Mouse (Mus musculus): ENCODE measurements around the gene Tspan14. TPM values are rescaled to one million over a fixed set of nuclear protein-coding genes. Genes with fewer than 3 reads are reported as not detected.

Tspan14 gene
- polyA plus RNA-seq, 1 experiment from 2014 or later: 93.4 TPM

DNA sequence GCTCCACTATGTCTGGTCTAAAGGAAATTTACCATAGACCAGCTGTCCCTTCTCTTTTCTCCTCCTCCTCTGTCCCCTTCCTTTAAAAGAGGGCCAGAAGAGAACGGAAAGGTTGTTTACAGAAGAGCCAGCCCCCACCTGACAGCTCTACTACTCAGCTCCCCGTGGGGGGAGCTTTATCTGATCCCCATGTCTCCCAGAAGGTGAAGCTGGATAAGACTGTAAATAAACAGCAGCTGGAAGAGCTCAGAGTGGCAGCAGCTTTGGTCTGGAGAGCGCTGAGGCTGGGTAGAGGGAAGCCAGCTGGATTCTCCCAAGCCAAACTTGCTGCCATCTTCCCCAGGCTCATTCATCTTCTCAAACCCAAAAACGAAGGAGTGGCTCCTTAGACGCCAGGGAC is 41.0 kb upstream of the Tspan14 start:
- no peaks in the 10 kb centered on the region for H3K36me3 ChIP-seq (ENCODE audit: insufficient read depth, low read length)
- DNase-seq (ENCODE audit: low spot score) (peak; percentile 86), ATAC-seq (replicated peaks; ENCODE audit: low FRiP score, low read depth) (peak; percentile 57)
- H3K27ac ChIP-seq: peak overlapping the region; percentile 70
- no peaks in the 10 kb centered on the region for H3K27me3 ChIP-seq (ENCODE audit: insufficient read depth, low read length)
- 20% methylated on average over 5 of the region's 5 CpGs for WGBS
- no peak for TF ChIP-seq CTCF (IDR thresholded peaks at IDR 0.05; ENCODE audit: low read depth)
- H3K4me1 ChIP-seq (replicated peaks; ENCODE audit: insufficient read depth, low read length): peaks cover 16% of the 10 kb centered on the region
- H3K9ac ChIP-seq (ENCODE audit: low read depth, low read length): 0 out of 2 replicates have a peak overlapping the region, but pooled peaks have one; percentile 8
- H3K9me3 ChIP-seq (replicated peaks; ENCODE audit: low read length): no peaks in the 10 kb centered on the region
- H3K4me2 ChIP-seq (ENCODE audit: low read length): no peak overlapping the region
- no peak overlapping the region for H3K4me3 ChIP-seq (replicated peaks; ENCODE audit: low read depth, low read length)

DNA sequence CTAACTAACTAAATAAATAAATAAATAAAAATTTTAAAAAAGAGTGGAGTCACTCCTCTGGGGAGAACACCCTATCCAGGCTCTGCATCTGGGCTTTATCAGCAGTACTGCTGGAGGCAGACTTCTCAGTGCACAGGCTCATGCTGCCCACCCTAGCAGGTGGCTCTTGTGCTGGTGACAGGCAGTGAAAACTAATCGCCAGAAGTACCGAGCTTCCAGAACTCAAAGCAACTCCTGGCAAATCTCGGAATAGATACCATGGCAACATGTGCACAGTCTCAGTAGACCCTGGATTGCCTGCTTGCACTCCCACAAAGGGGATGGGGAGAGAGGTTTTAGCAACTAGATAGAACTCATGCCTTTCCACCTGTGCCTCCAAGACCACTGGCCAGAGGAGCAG is 40.3 kb upstream of the Tspan14 start:
- no peak overlapping the region for H3K4me2 ChIP-seq (ENCODE audit: low read length)
- no peak overlapping the region for H3K4me3 ChIP-seq (replicated peaks; ENCODE audit: low read depth, low read length)
- H3K27ac ChIP-seq: peak overlapping the region; percentile 70; the same call in 1 of the 2 replicates
- 0 out of 2 replicates have a peak, but pooled peaks cover under 1% of the 10 kb centered on the region for H3K36me3 ChIP-seq (ENCODE audit: insufficient read depth, low read length)
- peak; percentile 72 for DNase-seq (ENCODE audit: low spot score)
- H3K27me3 ChIP-seq (ENCODE audit: insufficient read depth, low read length): no peaks in the 10 kb centered on the region
- TF ChIP-seq CTCF (IDR thresholded peaks at IDR 0.05; ENCODE audit: low read depth): no peak
- peaks cover 16% of the 10 kb centered on the region for H3K4me1 ChIP-seq (replicated peaks; ENCODE audit: insufficient read depth, low read length)
- peak; percentile 41; the same call in 1 of the 2 replicates for ATAC-seq (replicated peaks; ENCODE audit: low FRiP score, low read depth)
- no peaks in the 10 kb centered on the region for H3K9me3 ChIP-seq (replicated peaks; ENCODE audit: low read length)
- WGBS: 42% methylated on average over 3 of the region's 3 CpGs
- H3K9ac ChIP-seq (ENCODE audit: low read depth, low read length): no peak overlapping the region

DNA sequence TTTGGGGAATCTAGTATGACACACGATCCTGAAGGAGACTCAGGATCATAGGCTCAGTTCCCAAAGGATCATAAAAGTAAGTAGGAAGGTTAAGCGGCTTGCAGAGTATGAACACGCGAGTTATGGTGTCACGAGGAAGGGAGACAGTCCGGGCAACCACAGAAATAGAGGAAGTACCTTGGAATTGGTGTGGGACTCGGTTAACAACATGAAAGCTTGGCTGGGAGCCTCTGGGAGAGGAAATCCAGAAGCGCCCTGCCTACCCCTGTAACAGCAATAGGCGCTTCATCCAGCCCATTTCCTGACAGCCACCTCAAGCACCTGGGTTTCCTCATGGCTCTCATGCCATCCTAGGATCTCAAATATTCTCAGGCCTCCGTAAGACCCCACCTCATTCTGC is 39.7 kb upstream of the Tspan14 start:
- Histone ChIP-seq H3K9me3 (replicated peaks; ENCODE audit: low read length) (no peaks in the 10 kb centered on the region), H3K4me2 (ENCODE audit: low read length) (no peak overlapping the region), H3K27ac (no peak overlapping the region), H3K4me1 (replicated peaks; ENCODE audit: insufficient read depth, low read length) (peaks cover 16% of the 10 kb centered on the region), H3K27me3 (ENCODE audit: insufficient read depth, low read length) (no peaks in the 10 kb centered on the region), H3K36me3 (ENCODE audit: insufficient read depth, low read length) (0 out of 2 replicates have a peak, but pooled peaks cover 5% of the 10 kb centered on the region), H3K9ac (ENCODE audit: low read depth, low read length) (no peak overlapping the region), H3K4me3 (replicated peaks; ENCODE audit: low read depth, low read length) (no peak overlapping the region)
- no peak for TF ChIP-seq CTCF (IDR thresholded peaks at IDR 0.05; ENCODE audit: low read depth)
- WGBS: 71% methylated on average over 10 of the region's 10 CpGs
- no peak for DNase-seq (ENCODE audit: low spot score)
- no peak for ATAC-seq (replicated peaks; ENCODE audit: low FRiP score, low read depth)

DNA sequence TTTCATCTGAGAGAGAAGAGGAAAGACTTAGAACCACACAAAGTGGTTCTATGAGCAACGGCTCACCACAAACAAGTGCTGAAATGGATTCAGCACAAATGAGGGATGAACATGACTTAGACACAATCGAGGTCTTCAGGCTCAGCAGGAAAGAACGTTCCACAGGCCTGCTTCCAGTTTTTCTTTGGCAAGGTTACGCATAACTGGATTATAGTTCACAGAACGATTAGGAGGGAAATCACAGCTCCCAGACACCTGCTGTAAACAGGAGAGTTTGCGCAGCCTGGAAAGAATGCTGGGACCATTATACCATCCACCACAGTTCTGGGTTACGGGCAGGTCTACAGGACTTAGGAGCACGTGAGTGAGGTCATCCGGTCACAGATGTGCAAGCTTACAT is 39.1 kb upstream of the Tspan14 start:
- Histone ChIP-seq H3K4me2 (ENCODE audit: low read length) (no peak overlapping the region), H3K36me3 (ENCODE audit: insufficient read depth, low read length) (0 out of 2 replicates have a peak, but pooled peaks cover 11% of the 10 kb centered on the region), H3K9ac (ENCODE audit: low read depth, low read length) (no peak overlapping the region), H3K27ac (no peak overlapping the region), H3K4me1 (replicated peaks; ENCODE audit: insufficient read depth, low read length) (peaks cover 16% of the 10 kb centered on the region), H3K27me3 (ENCODE audit: insufficient read depth, low read length) (no peaks in the 10 kb centered on the region), H3K4me3 (replicated peaks; ENCODE audit: low read depth, low read length) (no peak overlapping the region), H3K9me3 (replicated peaks; ENCODE audit: low read length) (no peaks in the 10 kb centered on the region)
- WGBS: 71% methylated on average over 9 of the region's 9 CpGs
- no peak for ATAC-seq (replicated peaks; ENCODE audit: low FRiP score, low read depth)
- TF ChIP-seq CTCF (IDR thresholded peaks at IDR 0.05; ENCODE audit: low read depth): no peak
- no peak for DNase-seq (ENCODE audit: low spot score)

DNA sequence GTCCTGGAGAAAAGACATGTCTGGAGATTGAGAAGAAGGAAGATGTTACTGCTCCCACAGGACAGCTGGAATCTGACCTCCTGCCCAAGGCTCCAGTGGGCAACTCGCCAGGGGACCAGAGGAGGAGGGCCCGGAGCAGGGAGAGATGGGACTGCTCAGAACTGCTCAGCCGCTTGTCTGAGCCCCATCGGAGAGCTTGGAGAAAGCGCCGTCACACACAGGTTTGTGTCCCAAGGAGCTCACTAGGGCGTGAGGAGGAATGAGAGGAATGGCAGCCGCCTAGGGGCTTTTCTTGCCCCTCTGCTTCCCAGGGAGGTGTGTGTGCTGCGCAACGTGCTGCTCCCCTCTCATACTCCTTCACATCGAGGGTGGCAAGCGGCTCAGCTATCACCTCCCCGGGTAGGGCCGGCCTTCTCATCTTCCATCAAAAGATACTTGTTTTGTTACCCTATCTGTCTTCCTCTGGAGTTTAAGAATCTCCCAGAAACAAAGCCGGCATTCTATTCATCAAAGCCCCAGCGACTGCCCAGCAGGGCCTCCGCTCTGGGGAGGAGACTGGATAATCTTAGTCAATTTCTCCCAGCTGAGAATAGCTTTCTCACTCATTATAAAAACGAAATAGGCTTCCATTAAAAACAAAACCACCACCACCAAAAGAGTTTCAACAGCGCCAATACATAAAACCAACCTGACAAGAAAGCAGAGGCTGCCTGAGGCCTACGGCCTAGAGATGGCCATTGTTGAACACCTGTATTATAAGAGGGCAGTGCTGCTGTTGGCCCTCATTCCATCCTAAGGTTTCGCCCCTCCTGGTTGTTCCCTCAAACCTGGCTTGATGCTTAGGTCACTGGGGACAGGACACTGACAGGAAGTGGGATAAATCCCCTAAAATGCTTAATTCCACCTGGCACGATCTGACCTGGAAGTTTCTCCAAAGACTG is 37.9 kb upstream of the Tspan14 start:
- Histone ChIP-seq H3K36me3 (ENCODE audit: insufficient read depth, low read length) (0 out of 2 replicates have a peak, but pooled peaks cover 11% of the 10 kb centered on the region), H3K27me3 (ENCODE audit: insufficient read depth, low read length) (no peaks in the 10 kb centered on the region), H3K9me3 (replicated peaks; ENCODE audit: low read length) (no peaks in the 10 kb centered on the region), H3K9ac (ENCODE audit: low read depth, low read length) (peak overlapping the region; percentile 49; the same call in 1 of the 2 replicates), H3K4me3 (replicated peaks; ENCODE audit: low read depth, low read length) (no peak overlapping the region), H3K4me2 (ENCODE audit: low read length) (peak overlapping the region; percentile 39), H3K4me1 (replicated peaks; ENCODE audit: insufficient read depth, low read length) (peaks cover 19% of the 10 kb centered on the region), H3K27ac (peak overlapping the region; percentile 65)
- WGBS: 25% methylated on average over 22 of the region's 22 CpGs
- ATAC-seq (replicated peaks; ENCODE audit: low FRiP score, low read depth): peak; percentile 64
- DNase-seq (ENCODE audit: low spot score): peak; percentile 81
- TF ChIP-seq CTCF (IDR thresholded peaks at IDR 0.05; ENCODE audit: low read depth): no peak

DNA sequence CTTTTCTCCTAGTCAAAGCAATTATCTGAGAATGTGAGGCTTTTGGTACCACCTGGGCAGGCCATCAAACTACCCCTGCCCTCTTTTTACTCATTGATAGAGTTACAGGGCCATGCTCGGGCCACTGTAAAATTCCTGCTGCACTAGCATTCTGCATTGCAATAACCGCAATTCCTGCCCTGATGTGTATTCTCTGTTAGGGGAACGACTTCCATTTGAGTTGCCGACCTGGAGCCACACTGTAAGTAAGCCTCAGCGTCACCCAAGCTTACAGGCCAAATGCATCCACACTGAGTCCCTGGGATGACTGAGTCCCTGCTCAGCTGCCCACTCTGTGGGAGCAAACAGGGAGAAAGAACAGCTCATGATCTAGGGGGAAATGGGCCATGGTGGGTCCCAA is 35.0 kb upstream of the Tspan14 start:
- Histone ChIP-seq H3K4me1 (replicated peaks; ENCODE audit: insufficient read depth, low read length) (peaks cover 10% of the 10 kb centered on the region; the same call in 1 of the 2 replicates), H3K4me3 (replicated peaks; ENCODE audit: low read depth, low read length) (no peak overlapping the region), H3K9me3 (replicated peaks; ENCODE audit: low read length) (no peaks in the 10 kb centered on the region), H3K27ac (no peak overlapping the region), H3K9ac (ENCODE audit: low read depth, low read length) (no peak overlapping the region), H3K27me3 (ENCODE audit: insufficient read depth, low read length) (no peaks in the 10 kb centered on the region), H3K4me2 (ENCODE audit: low read length) (no peak overlapping the region), H3K36me3 (ENCODE audit: insufficient read depth, low read length) (0 out of 2 replicates have a peak, but pooled peaks cover 20% of the 10 kb centered on the region)
- ATAC-seq (replicated peaks; ENCODE audit: low FRiP score, low read depth): no peak
- TF ChIP-seq CTCF (IDR thresholded peaks at IDR 0.05; ENCODE audit: low read depth): no peak
- 81% methylated on average over 5 of the region's 5 CpGs for WGBS
- DNase-seq (ENCODE audit: low spot score): no peak
